Mouse (Mus musculus) cerebellum, adult (tissue): ENCODE measurements around the gene Numa1.
"Not testable (repeated sequence)": the region's sequence is repeated elsewhere in the genome, so short reads cannot be mapped to it uniquely, and the experiment has no call there.

Experiments
- ATAC-seq: cut with Nextera tagmentation; 2 replicates; pipeline ENCODE4 v1.9.2; 2017; ENCODE audit warnings: mild to moderate bottlenecking, moderate library complexity, mixed read lengths; ENCODE audit not compliant: insufficient number of reproducible peaks, low FRiP score, low TSS enrichment

The Numa1 gene

DNA sequence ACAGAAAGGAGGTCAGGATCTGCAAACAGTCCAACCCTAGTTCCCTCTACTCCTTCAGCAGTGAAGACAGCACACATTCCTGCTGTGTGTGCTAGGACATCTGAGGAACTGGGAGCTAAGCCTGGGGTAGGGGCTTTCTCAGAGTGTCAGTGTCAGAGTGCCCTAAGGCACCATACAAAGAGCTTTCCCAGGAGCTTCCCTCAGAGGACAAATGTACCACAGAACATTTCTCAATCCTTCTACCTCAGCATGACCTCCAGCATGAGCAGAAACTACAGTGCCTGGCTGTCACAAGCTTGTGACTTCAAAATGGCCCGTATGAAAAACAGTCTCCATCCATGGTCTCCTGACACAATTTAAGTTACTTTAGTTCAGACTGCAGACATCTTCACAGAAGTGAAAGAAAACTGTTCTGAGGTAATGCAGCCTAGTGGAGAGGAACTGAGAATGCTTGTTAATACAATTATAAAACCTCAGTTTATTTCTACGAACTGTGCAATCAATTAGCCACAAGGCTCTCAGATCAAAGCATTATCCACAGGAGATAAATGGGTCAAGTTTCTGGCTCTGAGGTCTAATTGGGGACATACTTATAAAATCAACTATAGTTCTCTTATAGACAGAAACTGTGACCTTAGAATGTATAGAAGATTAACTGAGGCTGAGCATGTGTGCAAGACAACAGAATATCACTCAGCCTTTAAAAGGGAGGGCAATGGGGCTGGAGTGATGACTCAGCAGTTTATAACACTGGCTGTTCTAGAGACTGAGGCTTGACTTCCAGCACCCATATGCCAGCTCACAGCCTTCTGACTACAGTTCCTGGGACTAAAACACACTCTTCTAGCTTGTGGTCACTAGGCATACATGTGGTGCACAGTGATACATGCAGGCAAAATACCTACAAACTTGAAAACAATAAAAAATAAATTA lies 91.5 kb downstream of the Numa1 start:
- no peak for ATAC-seq

DNA sequence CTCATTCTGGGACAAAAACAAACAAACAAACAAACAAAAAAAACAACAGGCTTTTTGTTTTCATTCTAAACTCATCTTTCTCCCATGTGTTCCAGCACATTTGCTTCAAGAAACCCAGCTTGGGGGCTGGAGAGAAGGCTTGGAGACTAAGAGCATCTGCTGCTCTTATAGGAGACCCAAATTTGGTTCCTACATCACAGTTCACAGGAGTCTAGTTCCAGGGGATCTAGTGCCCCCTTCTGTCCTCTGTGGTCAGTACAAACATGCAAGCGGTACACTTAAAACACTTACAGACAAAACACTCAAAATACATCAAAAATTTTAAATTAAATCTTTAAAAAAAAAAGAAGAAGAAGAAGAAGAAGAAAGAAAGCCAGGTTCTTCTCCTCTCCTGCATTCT lies 101.0 kb downstream of the Numa1 start:
- ATAC-seq, result no peak

DNA sequence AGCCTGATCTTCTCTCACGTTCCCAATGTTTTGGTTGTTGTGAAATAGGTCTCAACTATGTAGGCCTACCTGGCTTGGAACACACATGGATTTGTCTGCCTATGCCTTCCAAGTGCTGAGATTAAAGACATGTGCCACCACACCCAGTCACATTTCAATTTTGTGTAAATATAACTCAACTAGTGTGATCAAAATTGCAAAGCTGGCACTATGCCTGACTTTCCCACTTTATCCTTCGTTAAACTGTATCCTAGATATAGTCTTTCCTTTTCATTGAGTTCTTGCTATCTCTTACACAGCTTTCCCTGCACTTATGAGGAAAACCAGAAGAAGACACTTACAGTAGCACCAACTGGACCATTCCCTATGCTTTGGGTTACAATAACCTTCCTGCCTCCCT lies 101.6 kb downstream of the Numa1 start:
- no peak for ATAC-seq

DNA sequence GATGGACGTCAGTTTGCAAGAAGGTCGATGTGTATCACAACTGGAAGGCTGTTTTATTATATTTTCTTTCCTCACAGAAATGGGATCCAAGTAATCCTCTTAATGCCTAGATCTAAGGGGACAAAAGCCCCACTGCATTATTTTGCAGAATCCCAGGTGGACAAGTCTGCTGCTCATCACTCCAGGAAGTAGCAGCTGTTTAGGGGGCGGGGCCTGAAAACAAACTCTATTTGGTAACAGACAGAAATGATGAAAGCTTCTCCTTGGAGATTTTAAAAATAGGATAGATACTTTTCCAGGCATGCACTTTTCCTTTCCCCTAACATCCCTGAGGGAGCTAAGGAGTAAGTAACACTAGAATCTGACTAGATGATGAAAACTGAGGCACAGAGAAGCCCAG lies 103.4 kb downstream of the Numa1 start:
- no peak for ATAC-seq

DNA sequence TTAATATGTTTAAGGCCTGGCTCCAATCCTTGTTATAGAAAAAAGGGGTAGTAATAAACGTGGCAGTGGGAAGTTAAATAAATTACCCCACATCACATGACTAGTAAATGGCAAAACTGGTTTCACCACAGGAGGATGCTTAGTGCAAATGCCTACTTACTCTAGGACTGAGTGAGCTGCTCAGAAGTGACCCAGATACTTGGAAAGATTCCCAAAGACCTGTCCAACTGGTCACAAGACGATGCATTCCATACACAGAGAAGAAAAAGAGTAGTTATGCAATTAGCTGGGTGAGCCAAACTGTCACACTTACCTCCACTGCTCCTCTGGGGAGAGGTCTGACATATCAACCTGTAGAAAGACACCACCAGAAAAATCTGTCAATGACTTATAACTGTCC lies 108.4 kb downstream of the Numa1 start:
- ATAC-seq, result no peak

DNA sequence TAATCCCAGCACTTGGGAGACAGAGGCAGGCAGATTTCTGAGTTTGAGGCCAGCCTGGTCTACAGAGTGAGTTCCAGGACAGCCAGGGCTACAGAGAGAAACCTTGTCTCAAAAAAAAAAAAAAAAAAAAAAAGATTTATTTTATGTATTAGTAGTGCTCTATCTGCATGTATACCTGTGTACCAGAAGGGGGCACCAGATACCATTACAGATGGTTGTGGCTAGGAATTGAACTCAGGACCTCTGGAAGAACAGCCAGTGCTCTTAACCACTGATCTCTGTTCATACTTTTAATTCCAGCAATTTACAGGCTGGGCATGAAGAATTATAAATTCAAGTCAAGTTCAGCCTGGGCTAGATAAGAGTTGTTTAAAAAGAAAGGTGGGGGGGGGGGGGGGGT lies 114.6 kb downstream of the Numa1 start:
- ATAC-seq, result not testable (repeated sequence)

DNA sequence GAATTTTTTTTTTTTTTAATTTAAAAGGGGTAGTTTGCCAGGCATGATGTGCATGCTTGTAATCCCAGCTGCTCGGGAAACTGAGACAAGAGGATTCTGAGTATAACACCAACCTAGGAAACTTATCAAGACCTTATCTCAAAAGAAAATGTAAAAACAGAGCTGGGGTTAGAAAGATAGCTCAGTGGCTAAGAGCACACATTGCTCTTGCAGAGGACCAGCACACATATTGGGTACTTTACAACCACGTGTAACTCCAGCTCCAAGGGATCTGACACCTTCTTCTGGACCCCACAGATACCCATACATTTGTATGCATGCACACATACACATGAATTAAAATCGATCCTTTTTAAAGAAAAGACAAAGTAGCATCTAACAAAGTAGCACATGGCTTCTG lies 127.4 kb downstream of the Numa1 start:
- no peak for ATAC-seq

DNA sequence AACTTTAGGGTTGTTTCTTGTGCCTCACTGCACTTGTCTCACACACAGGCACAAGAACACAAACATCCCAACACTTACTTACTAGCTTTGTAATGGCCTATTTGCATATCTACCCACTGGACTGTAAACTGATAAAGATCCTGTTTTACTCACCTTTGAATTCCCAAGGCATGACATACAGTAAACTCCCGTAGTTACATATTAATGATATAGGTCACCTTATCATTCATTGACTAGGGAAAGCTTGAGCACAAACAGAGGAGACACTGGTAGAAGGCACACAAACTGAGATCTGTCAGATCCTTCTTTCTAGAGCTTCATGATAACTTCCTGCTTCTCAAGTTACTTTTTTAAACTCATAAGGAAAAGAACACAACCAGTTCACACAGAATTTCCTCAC lies 128.3 kb downstream of the Numa1 start:
- no peak for ATAC-seq

DNA sequence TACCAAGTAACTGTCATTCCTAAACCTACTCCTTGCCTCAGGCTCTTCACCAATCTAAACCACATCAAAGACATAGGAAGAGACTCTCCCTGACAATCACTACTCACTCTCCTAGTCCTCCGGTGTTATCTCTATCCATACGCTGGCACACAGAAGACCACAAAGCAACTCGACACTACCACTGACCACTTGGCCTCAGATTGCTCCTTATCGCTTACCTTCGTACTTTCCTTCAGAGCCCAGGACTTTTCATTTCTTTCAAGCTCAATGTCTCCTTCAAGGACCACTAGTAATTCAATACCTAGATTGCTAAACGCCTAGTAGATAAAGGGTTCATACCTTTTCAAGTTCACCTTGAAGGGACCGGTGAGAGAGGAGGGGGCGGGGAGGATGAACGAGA lies 130.0 kb downstream of the Numa1 start:
- ATAC-seq, result no peak
